Mouse (Mus musculus): Measurements from ENCODE around the gene Atxn7l3. TPM values are rescaled to one million over a fixed set of nuclear protein-coding genes. Genes with fewer than 3 reads are reported as not detected.

Atxn7l3 gene
- polyA plus RNA-seq, 1 experiment = 30.4 TPM

DNA sequence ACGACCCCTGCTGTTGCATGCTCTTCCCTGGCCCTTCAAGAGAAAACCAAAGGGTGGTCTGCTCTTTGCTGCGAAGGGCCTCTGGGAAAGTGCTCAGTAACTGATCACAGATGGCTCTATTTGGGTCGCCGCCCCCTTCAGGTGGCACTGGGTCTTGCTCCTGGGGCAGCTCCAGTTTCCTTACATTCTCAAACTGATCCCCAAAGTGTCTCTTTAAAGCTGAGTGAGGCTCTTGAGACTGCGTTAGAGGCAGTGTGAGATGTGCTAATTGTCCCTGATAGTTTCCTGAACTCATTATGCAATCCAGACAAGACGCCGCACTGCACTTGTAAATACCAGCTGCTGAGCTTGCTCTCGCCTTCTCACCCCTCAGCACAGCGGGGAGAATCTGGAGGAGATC, 38.9 kb downstream of the Atxn7l3 start:
- WGBS = 56% methylated on average over 9 of the region's 9 CpGs
- Histone ChIP-seq H3K4me3 (replicated peaks; ENCODE audit: control insufficient read depth, low read depth, low read length) (no peak overlapping the region), H3K27ac (ENCODE audit: control insufficient read depth, insufficient read depth, low read depth, low read length, poor library complexity) (no peak overlapping the region), H3K4me1 (ENCODE audit: control insufficient read depth, insufficient read depth, low read length) (no peaks in the 10 kb centered on the region)
- peak; percentile 30; the same call in 1 of the 2 replicates for TF ChIP-seq CTCF (IDR thresholded peaks at IDR 0.05; ENCODE audit: control insufficient read depth, insufficient read depth, low read length)
- no peak for TF ChIP-seq POLR2A (IDR thresholded peaks at IDR 0.05; ENCODE audit: borderline replicate concordance, control insufficient read depth, low read depth, low read length)

DNA sequence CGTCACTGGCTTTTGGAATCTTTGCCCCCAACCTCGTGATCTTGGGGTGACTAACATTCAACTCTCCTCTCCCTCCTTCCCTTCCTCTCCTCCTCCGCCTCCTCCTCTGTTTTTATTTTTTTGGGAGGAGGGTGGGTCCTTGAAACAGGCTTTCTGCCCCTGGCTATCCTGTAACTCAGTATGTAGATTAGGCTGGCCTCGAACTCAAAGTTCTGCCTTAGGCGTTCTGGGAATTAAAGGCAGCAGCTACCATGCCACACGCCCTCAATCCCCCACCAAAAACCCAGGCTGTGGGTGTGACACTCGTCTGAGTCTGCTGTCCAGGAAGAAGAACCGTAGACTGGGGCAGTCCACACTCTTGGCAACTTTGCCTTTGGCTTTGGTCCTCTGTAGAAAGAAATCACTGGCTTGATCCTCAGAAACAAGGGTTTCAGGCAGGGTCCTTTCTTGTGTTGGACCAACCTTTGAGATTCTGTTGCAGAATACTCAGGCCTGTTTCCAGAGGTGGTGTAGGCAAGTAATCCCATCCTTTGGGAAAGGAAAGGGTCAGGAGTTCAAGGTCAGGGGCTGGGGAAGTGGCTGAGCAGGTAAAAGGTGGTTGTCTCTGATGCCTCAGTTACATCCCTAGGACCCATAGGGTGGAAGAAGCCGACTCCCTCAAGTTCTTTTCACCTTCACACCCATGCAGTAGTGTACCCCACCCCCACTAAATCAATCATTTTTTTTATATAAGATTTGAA, 46.9 kb downstream of the Atxn7l3 start:
- 13% methylated on average over 9 of the region's 9 CpGs for WGBS
- TF ChIP-seq CTCF (IDR thresholded peaks at IDR 0.05; ENCODE audit: control insufficient read depth, insufficient read depth, low read length) (no peak), POLR2A (IDR thresholded peaks at IDR 0.05; ENCODE audit: borderline replicate concordance, control insufficient read depth, low read depth, low read length) (no peak)
- H3K4me3 ChIP-seq (replicated peaks; ENCODE audit: control insufficient read depth, low read depth, low read length) = peak overlapping the region; percentile 84
- H3K4me1 ChIP-seq (ENCODE audit: control insufficient read depth, insufficient read depth, low read length) = no peaks in the 10 kb centered on the region
- H3K27ac ChIP-seq (ENCODE audit: control insufficient read depth, insufficient read depth, low read depth, low read length, poor library complexity) = no peak overlapping the region

DNA sequence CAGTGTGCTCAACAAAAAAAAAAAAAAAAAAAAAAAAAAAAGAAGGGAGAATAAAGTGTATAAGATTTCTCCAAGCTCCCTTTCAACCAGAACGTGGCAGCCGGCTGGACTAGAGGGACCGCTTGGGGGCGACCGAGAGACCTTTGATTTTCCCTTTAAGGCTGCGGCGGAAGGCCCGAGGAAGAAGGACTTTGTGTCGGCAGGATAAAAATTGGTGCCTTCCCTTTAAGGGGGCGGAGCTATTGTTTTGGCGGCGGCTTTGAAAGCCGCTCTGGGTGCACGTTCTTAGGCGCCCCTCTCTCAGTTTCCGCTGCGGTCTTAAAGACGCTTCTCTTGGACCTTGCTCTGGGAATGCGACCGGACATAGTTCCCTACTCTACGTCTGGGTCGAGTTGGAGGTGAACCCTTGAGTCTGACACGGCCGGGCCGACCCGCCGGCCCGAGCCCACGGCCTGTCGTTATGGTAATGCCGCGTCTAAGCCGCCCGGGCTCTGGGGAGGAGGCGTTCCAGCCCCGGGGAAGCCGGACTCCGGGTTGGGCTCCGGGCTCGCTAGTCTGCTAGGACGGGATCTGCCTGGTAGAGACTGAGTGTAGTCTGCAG, 47.7 kb downstream of the Atxn7l3 start, which contains the start of gene BC030867:
TSS of gene BC030867 (plus strand) at position 253 of the 601 bp plus-strand sequence.
- under 1% methylated on average over 41 of the region's 41 CpGs for WGBS
- TF ChIP-seq CTCF (IDR thresholded peaks at IDR 0.05; ENCODE audit: control insufficient read depth, insufficient read depth, low read length) = peak; percentile 77
- no peak for TF ChIP-seq POLR2A (IDR thresholded peaks at IDR 0.05; ENCODE audit: borderline replicate concordance, control insufficient read depth, low read depth, low read length)
- Histone ChIP-seq H3K27ac (ENCODE audit: control insufficient read depth, insufficient read depth, low read depth, low read length, poor library complexity) (peak within 1 kb of the TSS; percentile 9; the same call in 1 of the 2 replicates), H3K4me1 (ENCODE audit: control insufficient read depth, insufficient read depth, low read length) (no peaks in the 10 kb centered on the region), H3K4me3 (replicated peaks; ENCODE audit: control insufficient read depth, low read depth, low read length) (peak within 1 kb of the TSS; percentile 84)

DNA sequence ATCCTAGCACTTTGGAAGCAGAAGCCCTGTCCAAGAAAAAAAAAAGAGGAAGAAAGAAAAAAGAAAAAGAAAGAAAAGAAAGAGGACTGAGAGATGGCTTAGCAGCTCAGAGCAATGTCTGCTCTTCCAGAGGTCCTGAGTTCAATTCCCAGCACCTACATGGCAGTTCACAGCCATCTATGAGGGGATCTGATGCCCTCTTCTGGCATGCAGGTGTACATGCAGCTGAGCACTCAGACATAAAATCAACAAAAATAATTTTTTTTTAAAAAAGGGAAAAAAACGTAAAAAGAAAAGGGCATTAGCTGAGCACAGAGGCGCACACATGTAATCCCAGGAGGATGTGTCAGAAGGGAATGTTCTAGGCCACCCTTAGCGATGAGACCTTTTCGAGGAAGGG, 49.6 kb downstream of the Atxn7l3 start:
- whole genome bisulfite sequencing = 90% methylated on average over 4 of the region's 4 CpGs
- Histone ChIP-seq H3K4me3 (replicated peaks; ENCODE audit: control insufficient read depth, low read depth, low read length) (no peak overlapping the region), H3K27ac (ENCODE audit: control insufficient read depth, insufficient read depth, low read depth, low read length, poor library complexity) (no peak overlapping the region), H3K4me1 (ENCODE audit: control insufficient read depth, insufficient read depth, low read length) (no peaks in the 10 kb centered on the region)
- TF ChIP-seq CTCF (IDR thresholded peaks at IDR 0.05; ENCODE audit: control insufficient read depth, insufficient read depth, low read length) (no peak), POLR2A (IDR thresholded peaks at IDR 0.05; ENCODE audit: borderline replicate concordance, control insufficient read depth, low read depth, low read length) (no peak)

DNA sequence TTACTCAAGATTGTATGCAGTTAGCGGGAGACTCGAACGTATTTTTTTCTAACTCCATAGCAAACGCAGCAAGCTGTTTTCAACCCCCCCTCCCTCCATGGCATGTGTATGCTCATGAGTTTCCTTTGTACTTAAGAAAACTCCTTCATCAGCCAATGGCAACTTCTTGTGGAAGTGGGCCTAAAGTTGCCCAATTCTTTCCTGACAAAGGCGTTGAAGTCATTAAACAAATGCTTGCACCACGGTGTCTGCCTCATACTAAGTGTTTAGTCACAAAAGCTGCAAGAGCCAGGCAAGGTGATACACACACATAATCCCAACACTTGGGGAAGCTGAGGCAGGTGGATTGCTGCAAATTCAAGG, 50.2 kb downstream of the Atxn7l3 start:
- no peaks in the 10 kb centered on the region for H3K4me1 ChIP-seq (ENCODE audit: control insufficient read depth, insufficient read depth, low read length)
- no peak overlapping the region for H3K4me3 ChIP-seq (replicated peaks; ENCODE audit: control insufficient read depth, low read depth, low read length)
- 34% methylated on average over 6 of the region's 6 CpGs for WGBS

DNA sequence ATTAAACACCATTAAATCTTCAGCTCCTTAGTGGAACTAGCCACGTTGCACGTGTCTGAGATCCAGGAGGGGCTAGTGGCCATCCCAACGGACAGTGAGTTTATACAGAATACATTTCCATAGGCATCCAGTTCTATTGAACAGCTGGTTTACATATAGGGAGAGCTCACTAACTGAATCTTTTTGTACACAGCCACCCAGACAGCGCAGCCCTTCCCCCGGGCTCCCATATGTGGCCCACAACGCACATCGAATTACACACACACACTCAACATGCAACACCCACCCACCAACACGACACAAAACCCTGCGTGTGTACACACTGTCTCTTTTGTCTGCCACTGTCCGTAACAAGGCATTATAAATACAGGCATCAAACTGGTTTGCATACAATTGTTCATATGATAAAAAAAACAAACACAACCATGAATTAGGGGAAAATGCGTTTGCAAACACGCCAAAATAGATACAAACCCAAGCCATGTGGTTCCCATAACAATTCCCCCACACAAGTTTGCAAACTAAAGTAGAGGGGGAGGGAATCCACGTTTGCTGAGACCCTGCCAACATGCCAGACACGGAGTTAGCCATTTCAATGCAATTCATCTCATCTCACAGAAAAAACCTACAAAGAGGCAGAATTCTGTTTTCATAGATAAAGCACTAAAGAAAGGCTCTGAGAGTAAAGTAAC, 50.7 kb downstream of the Atxn7l3 start:
- Histone ChIP-seq H3K27ac (ENCODE audit: control insufficient read depth, insufficient read depth, low read depth, low read length, poor library complexity) (no peak overlapping the region), H3K4me3 (replicated peaks; ENCODE audit: control insufficient read depth, low read depth, low read length) (no peak overlapping the region), H3K4me1 (ENCODE audit: control insufficient read depth, insufficient read depth, low read length) (no peaks in the 10 kb centered on the region)
- no peak for TF ChIP-seq POLR2A (IDR thresholded peaks at IDR 0.05; ENCODE audit: borderline replicate concordance, control insufficient read depth, low read depth, low read length)
- TF ChIP-seq CTCF (IDR thresholded peaks at IDR 0.05; ENCODE audit: control insufficient read depth, insufficient read depth, low read length) = no peak
- WGBS = 45% methylated on average over 14 of the region's 14 CpGs

More for the DNA sequence above, 50.2 kb downstream of the Atxn7l3 start:
- no peak overlapping the region for H3K27ac ChIP-seq (ENCODE audit: control insufficient read depth, insufficient read depth, low read depth, low read length, poor library complexity)
- TF ChIP-seq CTCF (IDR thresholded peaks at IDR 0.05; ENCODE audit: control insufficient read depth, insufficient read depth, low read length) (no peak), POLR2A (IDR thresholded peaks at IDR 0.05; ENCODE audit: borderline replicate concordance, control insufficient read depth, low read depth, low read length) (no peak)

DNA sequence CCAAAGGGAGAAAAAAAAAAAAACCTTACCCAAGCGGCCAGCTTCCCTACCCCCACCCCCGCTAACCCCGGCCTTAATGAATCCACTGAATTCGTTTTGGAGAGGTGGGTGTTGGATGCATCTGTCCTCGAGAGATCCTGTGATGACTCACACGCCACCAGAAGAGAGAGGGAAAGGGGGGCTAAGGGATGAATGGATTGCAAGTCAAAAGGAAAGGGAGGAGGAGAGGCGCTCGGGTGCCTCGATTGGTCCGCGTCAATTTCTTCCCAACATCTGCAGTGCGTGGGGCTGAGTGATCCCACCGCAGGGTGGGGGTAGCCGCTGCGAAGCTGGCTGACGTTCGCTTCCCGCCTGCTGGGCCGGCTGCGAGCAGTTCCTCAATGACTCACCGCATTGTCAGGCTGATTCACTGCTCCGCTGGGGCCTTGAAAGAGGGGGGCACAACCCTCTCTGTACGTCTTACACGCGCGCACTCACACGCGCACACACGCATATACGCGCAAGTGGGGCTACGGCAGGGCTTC, 51.4 kb downstream of the Atxn7l3 start:
- peak overlapping the region; percentile 27 for H3K4me3 ChIP-seq (replicated peaks; ENCODE audit: control insufficient read depth, low read depth, low read length)
- WGBS = 1% methylated on average over 32 of the region's 32 CpGs
- no peaks in the 10 kb centered on the region for H3K4me1 ChIP-seq (ENCODE audit: control insufficient read depth, insufficient read depth, low read length)
- no peak for TF ChIP-seq CTCF (IDR thresholded peaks at IDR 0.05; ENCODE audit: control insufficient read depth, insufficient read depth, low read length)
- TF ChIP-seq POLR2A (IDR thresholded peaks at IDR 0.05; ENCODE audit: borderline replicate concordance, control insufficient read depth, low read depth, low read length) = no peak
- H3K27ac ChIP-seq (ENCODE audit: control insufficient read depth, insufficient read depth, low read depth, low read length, poor library complexity) = no peak overlapping the region; the same call in 1 of the 2 replicates

DNA sequence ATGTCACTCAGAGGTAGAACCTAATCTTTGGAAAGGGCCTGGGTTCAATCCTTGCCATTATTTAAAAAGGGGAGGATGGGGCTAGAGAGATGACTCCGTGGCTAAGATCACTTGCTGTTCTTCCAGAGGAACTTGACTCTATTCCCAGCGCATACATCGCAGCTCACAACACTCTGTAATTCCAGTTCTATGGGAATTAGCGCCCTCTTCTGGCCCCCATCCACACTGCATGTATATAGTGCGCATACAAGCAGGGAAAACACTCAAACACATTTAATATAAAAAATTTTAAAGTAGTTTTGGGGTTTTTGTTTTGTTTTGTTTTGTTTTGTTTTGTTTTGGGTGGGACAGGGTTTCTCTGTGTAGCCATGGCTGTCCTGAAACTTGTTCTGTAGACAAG, 54.6 kb downstream of the Atxn7l3 start:
- TF ChIP-seq POLR2A (IDR thresholded peaks at IDR 0.05; ENCODE audit: borderline replicate concordance, control insufficient read depth, low read depth, low read length) (no peak), CTCF (IDR thresholded peaks at IDR 0.05; ENCODE audit: control insufficient read depth, insufficient read depth, low read length) (no peak)
- H3K27ac ChIP-seq (ENCODE audit: control insufficient read depth, insufficient read depth, low read depth, low read length, poor library complexity) = no peak overlapping the region
- 58% methylated on average over 5 of the region's 5 CpGs for WGBS
- no peaks in the 10 kb centered on the region for H3K4me1 ChIP-seq (ENCODE audit: control insufficient read depth, insufficient read depth, low read length)
- H3K4me3 ChIP-seq (replicated peaks; ENCODE audit: control insufficient read depth, low read depth, low read length) = no peak overlapping the region

All from bone marrow, adult 2 months (tissue).